Mouse (Mus musculus): ENCODE data around the gene Akr1b3.

GRCm38 (mm10) chr6:34288098-34288497 lies 29.2 kb downstream of the Akr1b3 start:
- TF ChIP-seq POLR2A (IDR thresholded peaks at IDR 0.05; ENCODE audit: control insufficient read depth, low read depth, low read length) (no peak), CTCF (IDR thresholded peaks at IDR 0.05; ENCODE audit: control insufficient read depth, insufficient read depth, insufficient replicate concordance, low read depth, low read length) (no peak)
